ENCODE assay signal across 9 mouse cellular contexts in genomic region chr17:65575339-65575738, GRCm38 (mm10). TPM values are rescaled to one million over a fixed set of nuclear protein-coding genes. Genes with fewer than 3 reads are reported as not detected.
A peak's percentile ranks its signal among the peaks of the same experiment; 100 is the strongest.
DNase-seq lines count a peak whose midpoint lies in the region; ATAC-seq lines count a peak whose summit lies in the region.
"Had no signal": no experiment of that assay in that cellular context is flagged by ENCODE, and none has a peak within 500 bp of the region (broad histone marks: within the 10 kb centered on the region; RNA-seq: fewer than 3 reads in every experiment).

No protein-coding gene starts in this region.

- no peak overlapping the region for H3K4me2 ChIP-seq in intestine, embryonic 16.5 days (ENCODE audit: low read depth, low read length)
- no peak overlapping the region for H3K4me2 ChIP-seq in intestine, embryonic 15.5 days (replicated peaks)
- H3K4me2 ChIP-seq in embryonic facial prominence, embryonic 14.5 days (ENCODE audit: low read depth, low read length) = no peak overlapping the region
- H3K4me2 ChIP-seq: limb, embryonic 12.5 days had no signal

- 61% methylated on average over 1 of the region's 1 CpGs for WGBS in intestine, embryonic 16.5 days
- WGBS in intestine, embryonic 15.5 days = 59% methylated on average over 1 of the region's 1 CpGs
- 88% methylated on average over 1 of the region's 1 CpGs for WGBS in embryonic facial prominence, embryonic 14.5 days

- H3K9me3 ChIP-seq in intestine, embryonic 16.5 days (ENCODE audit: control insufficient read depth, low read length) = no peaks in the 10 kb centered on the region
- H3K9me3 ChIP-seq in intestine, embryonic 15.5 days = no peaks in the 10 kb centered on the region
- H3K9me3 ChIP-seq in embryonic facial prominence, embryonic 14.5 days (ENCODE audit: control insufficient read depth, low read length) = no peaks in the 10 kb centered on the region
- H3K9me3 ChIP-seq: limb, embryonic 12.5 days had no signal

- no peaks in the 10 kb centered on the region for H3K4me1 ChIP-seq in intestine, embryonic 16.5 days (ENCODE audit: control insufficient read depth, insufficient read depth, low read length)
- no peaks in the 10 kb centered on the region for H3K4me1 ChIP-seq in intestine, embryonic 15.5 days (replicated peaks)
- no peaks in the 10 kb centered on the region for H3K4me1 ChIP-seq in embryonic facial prominence, embryonic 14.5 days (ENCODE audit: control insufficient read depth, insufficient read depth, low read length)

- H3K27me3 ChIP-seq in intestine, embryonic 16.5 days (replicated peaks; ENCODE audit: control insufficient read depth, insufficient read depth, low read length) = no peaks in the 10 kb centered on the region
- H3K27me3 ChIP-seq in intestine, embryonic 15.5 days (replicated peaks) = no peaks in the 10 kb centered on the region
- H3K27me3 ChIP-seq in embryonic facial prominence, embryonic 14.5 days (replicated peaks; ENCODE audit: control insufficient read depth, insufficient read depth, low read length) = no peaks in the 10 kb centered on the region
- H3K27me3 ChIP-seq: limb, embryonic 12.5 days had no signal

- 0 out of 2 replicates have a peak, but pooled peaks cover 3% of the 10 kb centered on the region for H3K36me3 ChIP-seq in intestine, embryonic 16.5 days (ENCODE audit: control insufficient read depth, insufficient read depth, low read length)
- H3K36me3 ChIP-seq in intestine, embryonic 15.5 days = 0 out of 2 replicates have a peak, but pooled peaks cover 3% of the 10 kb centered on the region
- peaks cover 18% of the 10 kb centered on the region for H3K36me3 ChIP-seq in embryonic facial prominence, embryonic 14.5 days (ENCODE audit: control insufficient read depth, insufficient read depth, low read length)

- no peak overlapping the region for H3K27ac ChIP-seq in intestine, embryonic 16.5 days (ENCODE audit: low read length)
- H3K27ac ChIP-seq in intestine, embryonic 15.5 days = no peak overlapping the region
- no peak overlapping the region for H3K27ac ChIP-seq in embryonic facial prominence, embryonic 14.5 days (replicated peaks; ENCODE audit: low read depth, low read length)
- H3K27ac ChIP-seq: limb, embryonic 12.5 days had no signal

- H3K9ac ChIP-seq in intestine, embryonic 16.5 days (ENCODE audit: low read depth, low read length) = no peak overlapping the region
- no peak overlapping the region for H3K9ac ChIP-seq in intestine, embryonic 15.5 days
- no peak overlapping the region for H3K9ac ChIP-seq in embryonic facial prominence, embryonic 14.5 days (ENCODE audit: low read depth, low read length)
- H3K9ac ChIP-seq: limb, embryonic 12.5 days had no signal

- no peak overlapping the region for H3K4me3 ChIP-seq in intestine, embryonic 16.5 days (ENCODE audit: low read length)
- no peak overlapping the region for H3K4me3 ChIP-seq in intestine, embryonic 15.5 days (replicated peaks)
- no peak overlapping the region for H3K4me3 ChIP-seq in embryonic facial prominence, embryonic 14.5 days (ENCODE audit: low read depth, low read length)
- H3K4me3 ChIP-seq: limb, embryonic 12.5 days had no signal

- peak; percentile 52 for DNase-seq in ES-CJ7 (ENCODE audit: low read depth, low spot score)
- DNase-seq in embryonic facial prominence, embryonic 14.5 days (ENCODE audit: low spot score) = peak; percentile 66
- peak; percentile 44 for DNase-seq in lung, postnatal 36 days
- DNase-seq in heart, adult 9 months (ENCODE audit: low spot score in 2 of 2) = no peak
- no peak for DNase-seq in ovary, postnatal 36 days (ENCODE audit: low spot score)
- DNase-seq in left cerebral cortex, adult 11 months (ENCODE audit: low spot score) = no peak

- ATAC-seq in intestine, embryonic 16.5 days = peak; percentile 57
- ATAC-seq in intestine, embryonic 15.5 days = no peak
- ATAC-seq in embryonic facial prominence, embryonic 14.5 days (ENCODE audit: low read depth) = 0 out of 2 replicates have a peak, but pooled peaks have one; percentile 71

RNA-seq across cellular contexts. Expression of gene Tmem232, which starts 34.8 kb away (rescaled TPM):
- polyA plus RNA-seq in intestine, embryonic 16.5 days (2015; fragmentation: Nextera tagmentation; extraction: Ambion mirVana) = not detected in 2 replicates
- not detected in 2 replicates for polyA plus RNA-seq in intestine, embryonic 15.5 days (2015; fragmentation: Nextera tagmentation; extraction: Ambion mirVana)
- 0.31 and 1.0 TPM in 2 replicates for polyA plus RNA-seq in embryonic facial prominence, embryonic 14.5 days (2014; fragmentation: Nextera tagmentation; extraction: Ambion mirVana)
- polyA plus RNA-seq: limb, embryonic 12.5 days had no signal

RNA-seq across cellular contexts. Expression of gene Vapa, which starts 38.0 kb away (rescaled TPM):
- 194 and 204 TPM in 2 replicates for polyA plus RNA-seq in intestine, embryonic 16.5 days (2015; fragmentation: Nextera tagmentation; extraction: Ambion mirVana)
- 206 and 240 TPM in 2 replicates for polyA plus RNA-seq in intestine, embryonic 15.5 days (2015; fragmentation: Nextera tagmentation; extraction: Ambion mirVana)
- 203 and 215 TPM in 2 replicates for polyA plus RNA-seq in embryonic facial prominence, embryonic 14.5 days (2014; fragmentation: Nextera tagmentation; extraction: Ambion mirVana)

Comparison
In these comparisons a context has a peak if more than half of its experiments do, and no peak if none do; other contexts are left out.
1. DNase-seq: peak in ES-CJ7 (single experiment), embryonic facial prominence, embryonic 14.5 days (single experiment) and lung, postnatal 36 days (single experiment); none in heart, adult 9 months (0 of 2), ovary, postnatal 36 days (single experiment) and left cerebral cortex, adult 11 months (single experiment).